25 mouse cellular contexts compared by ENCODE assay signal in genomic region chr7:3111193-3111592, GRCm38 (mm10). TPM values are rescaled to one million over a fixed set of nuclear protein-coding genes. Genes with fewer than 3 reads are reported as not detected.
"Had no signal": no experiment of that assay in that cellular context is flagged by ENCODE, and none has a peak within 500 bp of the region (broad histone marks: within the 10 kb centered on the region; RNA-seq: fewer than 3 reads in every experiment).

No protein-coding gene starts in this region.

RNA-seq across cellular contexts. Expression of gene AU018091, which starts 57.8 kb away (rescaled TPM):
- total RNA-seq: left cerebral cortex, adult 8-10 months; left cerebral cortex, postnatal 10 days; left cerebral cortex, postnatal 14 days; left cerebral cortex, postnatal 25 days; left cerebral cortex, postnatal 36 days; left cerebral cortex, postnatal 4 days; liver, adult 2 months; megakaryocyte progenitor cell, adult 5-6 weeks; megakaryocyte, adult 5-6 weeks; midbrain, postnatal 0 days had no signal
- polyA plus RNA-seq: liver, adult 2 months; liver, embryonic 11.5 days; liver, embryonic 12.5 days; liver, embryonic 13.5 days; liver, embryonic 14.5 days; liver, embryonic 15.5 days; liver, embryonic 16.5 days; liver, postnatal 0 days; lung, embryonic 14.5 days; lung, embryonic 16.5 days; macrophage; midbrain, embryonic 13.5 days; midbrain, embryonic 14.5 days; midbrain, embryonic 15.5 days; midbrain, embryonic 16.5 days; midbrain, postnatal 0 days; neural tube, embryonic 11.5 days had no signal
